Mouse (Mus musculus): ENCODE measurements at regions not wholly inside any gene's neighbourhood (a gene's known extent, or its start where the extent isn't known, plus 50 kb on each side); places are given as distances from the start of the nearest gene placed in this dataset.

- DNase-seq (ENCODE audit: extremely low spot score): peak; percentile 63
Observed at GRCm38 (mm10) chr4:123990293-123991185, 72.7 kb upstream of the 4930535I16Rik start.

Measured in embryo, embryonic 9.5 days (tissue).